Mouse (Mus musculus): ENCODE results near the gene Zswim9.

Gene Zswim9

DNA sequence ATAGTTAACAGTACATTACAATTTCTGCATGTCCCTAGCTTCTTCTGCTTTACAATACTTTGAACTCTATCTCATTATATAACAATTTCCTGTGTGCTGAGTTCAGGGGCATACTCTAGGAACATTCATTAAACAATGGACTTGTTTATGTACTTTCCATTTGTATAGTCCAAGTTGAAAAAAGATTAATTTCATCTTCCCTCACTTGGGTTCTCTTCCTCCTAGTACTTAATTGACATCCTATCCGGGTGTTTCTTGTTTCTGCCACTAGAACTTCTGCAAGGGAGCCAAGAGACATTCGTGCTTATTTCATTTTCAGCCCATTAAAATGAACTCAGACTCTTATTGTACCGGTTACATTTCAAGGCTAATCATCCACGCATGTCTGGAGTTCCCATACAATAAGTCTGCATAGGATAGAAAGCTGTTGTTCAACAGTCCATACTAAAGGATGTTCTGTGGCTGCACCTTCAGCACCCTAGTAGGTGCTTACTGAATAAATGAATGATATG is 9.7 kb downstream of the Zswim9 start:
- DNase-seq (ENCODE audit: low spot score), result no peak

DNA sequence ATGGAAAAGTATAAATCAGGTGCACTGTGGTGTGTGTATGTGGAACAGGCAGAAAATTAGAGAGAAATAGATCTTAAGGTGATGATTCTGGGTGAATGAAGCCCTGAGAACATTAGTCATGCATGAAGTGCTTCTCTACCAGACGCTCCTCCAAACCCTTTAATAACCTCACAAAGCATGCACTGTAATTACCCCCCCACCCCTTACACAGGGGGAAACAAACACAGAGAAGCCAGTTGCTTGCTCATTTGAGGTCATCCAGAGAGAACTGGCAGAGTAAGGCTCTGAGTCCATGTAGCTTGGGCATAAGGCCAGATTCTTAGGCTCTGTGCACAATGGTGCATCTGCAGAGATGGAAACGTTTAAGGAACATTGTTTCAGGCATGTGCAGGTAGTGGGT is 14.1 kb downstream of the Zswim9 start:
- DNase-seq (ENCODE audit: low spot score), result no peak

DNA sequence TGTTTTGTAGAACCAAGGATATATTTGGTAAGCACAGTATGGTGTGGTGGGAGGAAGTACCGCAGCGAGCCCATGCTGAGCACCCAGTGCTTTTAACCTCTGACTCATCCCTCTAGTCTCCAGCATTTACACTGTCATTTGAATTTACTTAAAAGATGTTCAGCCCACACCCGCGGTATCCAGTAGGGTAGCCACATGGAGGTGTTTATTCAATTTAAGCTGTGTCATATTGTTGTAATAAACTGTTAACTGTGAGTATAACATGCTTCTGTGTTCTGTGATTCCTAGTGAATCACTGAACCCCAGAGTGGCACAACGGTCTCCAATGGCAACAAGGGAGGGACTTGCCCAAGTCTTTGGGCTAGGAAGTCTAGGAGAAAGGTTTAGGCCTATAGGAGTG is 14.7 kb downstream of the Zswim9 start:
- no peak for DNase-seq (ENCODE audit: low spot score)

DNA sequence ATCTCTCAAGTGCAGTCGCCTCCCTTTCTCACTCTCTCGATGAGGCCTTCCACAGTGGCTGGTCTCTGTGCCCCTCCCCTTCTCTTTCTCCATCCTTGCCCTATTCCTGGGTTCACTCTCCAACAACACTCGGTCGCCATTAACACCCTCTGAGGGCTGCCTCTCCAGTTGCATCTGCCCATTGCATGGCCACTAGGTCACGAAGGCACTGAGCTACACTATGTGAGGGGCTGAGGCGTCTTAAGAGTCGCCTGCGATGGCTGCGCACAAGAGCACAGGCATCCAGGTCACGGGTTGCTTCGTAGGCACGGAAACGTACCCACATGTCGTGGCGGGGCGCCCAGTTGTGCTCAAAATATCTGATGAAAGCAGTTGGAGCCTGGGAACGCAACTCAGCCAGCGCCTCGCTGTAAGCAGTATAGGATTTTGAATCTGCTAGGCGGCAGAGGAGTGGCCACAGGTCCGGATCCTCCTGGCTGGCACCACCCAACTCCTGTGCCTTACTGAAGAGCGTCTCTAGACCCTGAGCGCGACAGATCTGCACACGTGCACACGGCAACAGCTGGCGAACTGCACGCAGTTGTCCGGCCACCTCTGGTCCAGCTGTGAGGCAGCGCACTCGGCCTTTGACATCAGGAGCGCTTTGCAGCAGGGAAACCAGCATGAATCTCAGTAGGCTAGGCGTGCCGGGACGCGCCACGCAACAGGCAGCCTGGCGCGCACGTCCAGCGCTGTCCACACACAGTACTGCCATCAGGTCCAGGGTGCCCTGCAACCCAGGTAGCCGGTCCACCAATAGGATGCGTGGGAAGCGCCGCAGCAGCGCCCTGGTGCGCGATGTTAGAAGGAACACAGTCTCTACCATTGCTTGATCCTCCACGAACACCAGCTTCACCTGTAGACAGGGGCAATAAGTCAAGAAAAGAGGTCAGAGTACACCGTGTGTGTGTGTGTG is 17.5 kb downstream of the Zswim9 start:
- no peak for DNase-seq (ENCODE audit: low spot score)

DNA sequence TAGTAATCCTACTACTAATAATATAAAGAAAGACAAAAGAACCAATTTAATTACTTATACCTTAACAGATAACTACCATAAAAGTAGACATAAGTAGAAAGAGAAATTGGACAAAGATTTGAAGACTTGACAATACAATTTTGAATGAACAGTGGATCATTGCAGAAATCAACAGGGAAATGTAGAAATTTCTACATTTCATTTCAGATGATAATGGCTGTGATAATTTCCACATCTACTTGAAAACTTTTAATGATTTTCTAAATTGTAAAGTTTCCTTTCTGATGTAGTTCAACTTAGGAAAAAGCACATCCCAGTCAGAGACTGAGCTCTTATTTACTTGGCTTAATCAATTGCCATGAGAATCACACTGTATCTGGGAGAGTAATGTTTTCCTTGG is 65.8 kb downstream of the Zswim9 start, which contains the start of gene Vmn1r89:
Vmn1r89 (plus strand) TSS at position 301 of the 400 bp plus-strand sequence.
- no peak for DNase-seq (ENCODE audit: low spot score)
